Comparison of ENCODE assay signal across 16 mouse cellular contexts in the genomic region with DNA sequence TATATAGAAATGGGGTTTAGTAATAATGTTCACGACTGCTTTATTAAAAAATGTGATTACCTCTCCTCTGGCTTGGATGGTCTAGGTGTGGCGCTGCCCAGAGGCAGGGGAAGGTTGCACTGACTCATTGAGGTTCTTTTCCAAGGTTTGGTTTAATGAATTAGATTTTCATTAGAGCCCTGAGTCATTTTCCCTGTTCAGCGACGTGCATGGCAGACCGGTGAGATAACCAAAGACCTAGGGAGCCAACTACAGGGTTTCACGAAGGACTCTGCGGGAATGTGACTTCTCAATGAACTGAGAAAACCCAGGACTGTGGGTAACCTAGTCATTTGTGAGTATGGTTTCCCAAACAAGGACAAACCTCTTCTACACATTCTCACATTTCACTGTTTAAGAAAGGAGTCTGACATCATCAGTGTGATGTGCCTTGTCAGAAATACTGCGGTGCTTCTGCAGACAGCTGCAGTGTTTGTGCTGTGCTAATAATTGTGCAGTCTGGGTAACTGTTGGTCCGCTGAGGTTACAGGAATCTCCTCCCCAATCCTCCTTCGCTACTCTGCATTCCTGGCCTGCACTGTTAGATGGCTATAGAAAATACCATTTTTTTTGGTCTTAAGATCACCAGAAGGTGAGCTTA.
A peak's percentile ranks its signal among the peaks of the same experiment; 100 is the strongest.
DNase-seq lines count a peak whose midpoint lies in the region; ATAC-seq and TF ChIP-seq lines count a peak whose summit lies in the region.
"Had no signal": no experiment of that assay in that cellular context is flagged by ENCODE, and none has a peak within 500 bp of the region (broad histone marks: within the 10 kb centered on the region; RNA-seq: fewer than 3 reads in every experiment).

No protein-coding gene starts in this region.

- H3K9ac ChIP-seq in forebrain, postnatal 0 days: no peak overlapping the region
- H3K9ac ChIP-seq in forebrain, embryonic 12.5 days: no peak overlapping the region
- H3K9ac ChIP-seq in intestine, embryonic 16.5 days (ENCODE audit: low read depth, low read length): no peak overlapping the region
- H3K9ac ChIP-seq in intestine, postnatal 0 days (ENCODE audit: low read depth, low read length): no peak overlapping the region
- H3K9ac ChIP-seq: midbrain, embryonic 15.5 days; neural tube, embryonic 13.5 days had no signal

- no peak for TF ChIP-seq CTCF in forebrain, postnatal 0 days (IDR thresholded peaks at IDR 0.05; ENCODE audit: low read depth)
- TF ChIP-seq CTCF in intestine, postnatal 0 days (IDR thresholded peaks at IDR 0.05; ENCODE audit: low read depth): no peak
- TF ChIP-seq CTCF in brain, embryonic 14.5 days (IDR thresholded peaks at IDR 0.05; ENCODE audit: borderline replicate concordance, extremely low read depth, insufficient read depth, insufficient read length): no peak

- no peak overlapping the region for H3K4me3 ChIP-seq in forebrain, postnatal 0 days (ENCODE audit: low read depth, low read length)
- no peak overlapping the region for H3K4me3 ChIP-seq in forebrain, embryonic 12.5 days (replicated peaks)
- H3K4me3 ChIP-seq in intestine, embryonic 16.5 days (ENCODE audit: low read length): no peak overlapping the region
- no peak overlapping the region for H3K4me3 ChIP-seq in intestine, postnatal 0 days (ENCODE audit: low read depth, low read length)
- no peak overlapping the region for H3K4me3 ChIP-seq in myocyte
- H3K4me3 ChIP-seq: midbrain, embryonic 15.5 days; neural tube, embryonic 13.5 days had no signal

- no peak overlapping the region for H3K27ac ChIP-seq in forebrain, postnatal 0 days (ENCODE audit: low read depth, low read length)
- H3K27ac ChIP-seq in forebrain, embryonic 12.5 days: no peak overlapping the region
- H3K27ac ChIP-seq in intestine, embryonic 16.5 days (ENCODE audit: low read length): no peak overlapping the region
- no peak overlapping the region for H3K27ac ChIP-seq in intestine, postnatal 0 days (ENCODE audit: low read depth, low read length)
- H3K27ac ChIP-seq: midbrain, embryonic 15.5 days; neural tube, embryonic 13.5 days had no signal

- DNase-seq in forebrain, postnatal 0 days: peak; percentile 9
- peak; percentile 22 for DNase-seq in brain, embryonic 14.5 days (ENCODE audit: low read depth)
- DNase-seq: B cell, adult 2 months; cerebellum, adult 2 months; kidney, postnatal 25 days; lung, adult 18-20 months; lung, postnatal 4 days; spleen, adult 18-20 months had no signal

- no peaks in the 10 kb centered on the region for H3K36me3 ChIP-seq in forebrain, postnatal 0 days (ENCODE audit: insufficient read depth)
- no peaks in the 10 kb centered on the region for H3K36me3 ChIP-seq in forebrain, embryonic 12.5 days (replicated peaks)
- no peaks in the 10 kb centered on the region for H3K36me3 ChIP-seq in intestine, embryonic 16.5 days (ENCODE audit: control insufficient read depth, insufficient read depth, low read length)
- H3K36me3 ChIP-seq in intestine, postnatal 0 days (ENCODE audit: control insufficient read depth, insufficient read depth): no peaks in the 10 kb centered on the region
- H3K36me3 ChIP-seq in myocyte (ENCODE audit: control insufficient read depth, insufficient read depth): no peaks in the 10 kb centered on the region
- H3K36me3 ChIP-seq: midbrain, embryonic 15.5 days; neural tube, embryonic 13.5 days had no signal

- no peak for TF ChIP-seq POLR2A in brain, embryonic 14.5 days (IDR thresholded peaks at IDR 0.05; ENCODE audit: borderline replicate concordance, extremely low read depth, insufficient read depth, insufficient read length, poor library complexity, severe bottlenecking)
- no peak for TF ChIP-seq POLR2A in myocyte (IDR thresholded peaks at IDR 0.05; ENCODE audit: insufficient read length, low read depth)

- no peaks in the 10 kb centered on the region for H3K79me2 ChIP-seq in myocyte (ENCODE audit: control insufficient read depth, insufficient read depth)

- ATAC-seq in forebrain, postnatal 0 days: peak; percentile 25; the same call in 1 of the 2 replicates
- no peak for ATAC-seq in forebrain, embryonic 12.5 days (ENCODE audit: low FRiP score)
- ATAC-seq in intestine, embryonic 16.5 days: 0 out of 2 replicates have a peak, but pooled peaks have one; percentile 26
- ATAC-seq in intestine, postnatal 0 days: no peak
- ATAC-seq in erythroblast, adult 5-6 weeks (replicated peaks; ENCODE audit: low FRiP score, poor library complexity, severe bottlenecking): no peak
- ATAC-seq: inflammation-experienced regulatory T-cells, adult 6 months; midbrain, embryonic 15.5 days had no signal

- H3K4me1 ChIP-seq in forebrain, postnatal 0 days (ENCODE audit: insufficient read depth): no peaks in the 10 kb centered on the region
- H3K4me1 ChIP-seq in forebrain, embryonic 12.5 days: no peaks in the 10 kb centered on the region
- H3K4me1 ChIP-seq in intestine, embryonic 16.5 days (ENCODE audit: control insufficient read depth, insufficient read depth, low read length): no peaks in the 10 kb centered on the region
- no peaks in the 10 kb centered on the region for H3K4me1 ChIP-seq in intestine, postnatal 0 days (replicated peaks; ENCODE audit: control insufficient read depth, insufficient read depth, low read length)

- no peaks in the 10 kb centered on the region for H3K27me3 ChIP-seq in forebrain, postnatal 0 days (ENCODE audit: insufficient read depth, low read length)
- no peaks in the 10 kb centered on the region for H3K27me3 ChIP-seq in forebrain, embryonic 12.5 days
- no peaks in the 10 kb centered on the region for H3K27me3 ChIP-seq in intestine, embryonic 16.5 days (replicated peaks; ENCODE audit: control insufficient read depth, insufficient read depth, low read length)
- H3K27me3 ChIP-seq in intestine, postnatal 0 days (replicated peaks; ENCODE audit: control insufficient read depth, insufficient read depth, low read length): no peaks in the 10 kb centered on the region
- H3K27me3 ChIP-seq in myocyte (ENCODE audit: control insufficient read depth, insufficient read depth, insufficient read length): no peaks in the 10 kb centered on the region
- H3K27me3 ChIP-seq: midbrain, embryonic 15.5 days; neural tube, embryonic 13.5 days had no signal

- no peaks in the 10 kb centered on the region for H3K9me3 ChIP-seq in forebrain, postnatal 0 days (ENCODE audit: low read length)
- H3K9me3 ChIP-seq in forebrain, embryonic 12.5 days: no peaks in the 10 kb centered on the region
- H3K9me3 ChIP-seq in intestine, embryonic 16.5 days (ENCODE audit: control insufficient read depth, low read length): no peaks in the 10 kb centered on the region
- H3K9me3 ChIP-seq in intestine, postnatal 0 days (ENCODE audit: control insufficient read depth): no peaks in the 10 kb centered on the region
- H3K9me3 ChIP-seq: midbrain, embryonic 15.5 days; neural tube, embryonic 13.5 days had no signal

- H3ac ChIP-seq in myocyte (ENCODE audit: control insufficient read depth, insufficient read length): no peak overlapping the region

- 61% methylated on average over 10 of the region's 10 CpGs for WGBS in forebrain, postnatal 0 days
- WGBS in forebrain, embryonic 12.5 days: 77% methylated on average over 10 of the region's 10 CpGs
- WGBS in intestine, embryonic 16.5 days: 46% methylated on average over 10 of the region's 10 CpGs
- 58% methylated on average over 10 of the region's 10 CpGs for WGBS in intestine, postnatal 0 days

- no peak overlapping the region for H3K4me2 ChIP-seq in forebrain, postnatal 0 days (ENCODE audit: low read depth)
- no peak overlapping the region for H3K4me2 ChIP-seq in forebrain, embryonic 12.5 days
- no peak overlapping the region for H3K4me2 ChIP-seq in intestine, embryonic 16.5 days (ENCODE audit: low read depth, low read length)
- H3K4me2 ChIP-seq in intestine, postnatal 0 days (replicated peaks; ENCODE audit: low read depth): no peak overlapping the region
- peak overlapping the region; percentile 88 for H3K4me2 ChIP-seq in myocyte (ENCODE audit: low read depth)
- H3K4me2 ChIP-seq: midbrain, embryonic 15.5 days; neural tube, embryonic 13.5 days had no signal

TF ChIP-seq in myocyte, 11 proteins besides CTCF, POLR2A, EP300 and RAD21:
- peak; percentile 97 for TF ChIP-seq TCF12 (IDR thresholded peaks at IDR 0.05; ENCODE audit: insufficient read depth, poor library complexity, severe bottlenecking)
- no peak for TF ChIP-seq REST (IDR thresholded peaks at IDR 0.05; ENCODE audit: insufficient read depth, insufficient read length)
- peak; percentile 96 for TF ChIP-seq SRF (IDR thresholded peaks at IDR 0.05; ENCODE audit: control insufficient read depth, insufficient read length, low read depth)
- peak; percentile 73 for TF ChIP-seq CEBPB (IDR thresholded peaks at IDR 0.05; ENCODE audit: insufficient read depth, poor library complexity, severe bottlenecking)
- peak; percentile 94 to 99 (median 98) for TF ChIP-seq MYOD1 (IDR thresholded peaks at IDR 0.05; ENCODE audit: control insufficient read depth in 1 of 3, insufficient read length in 2 of 3, low read depth in 2 of 3)
- TF ChIP-seq MYOG (IDR thresholded peaks at IDR 0.05; ENCODE audit: control insufficient read depth in 1 of 3, insufficient read depth in 1 of 3, insufficient read length in 2 of 3, low read depth in 2 of 3): peak; percentile 75 to 100 (median 96)
- TF ChIP-seq USF1 (IDR thresholded peaks at IDR 0.05; ENCODE audit: low read depth): no peak
- TF ChIP-seq TCF3 (IDR thresholded peaks at IDR 0.05; ENCODE audit: insufficient read length, low read depth): peak; percentile 94
TF ChIP-seq in myocyte: peak in this region for 6.

Comparison
In these comparisons a context has a peak if more than half of its experiments do, and no peak if none do; other contexts are left out.
1. ATAC-seq: peak in forebrain, postnatal 0 days (single experiment) and intestine, embryonic 16.5 days (single experiment); none in forebrain, embryonic 12.5 days (single experiment), intestine, postnatal 0 days (single experiment) and erythroblast, adult 5-6 weeks (single experiment).